Mouse (Mus musculus): ENCODE results near the gene Pa2g4.

GRCm38 (mm10) chr10:128525671-128526308 is 40.0 kb downstream of the Pa2g4 start, which contains the start of gene Esyt1:
- no peak for TF ChIP-seq CTCF (conservative IDR thresholded peaks at IDR 0.05; ENCODE audit: low read length)
- TF ChIP-seq POU5F1 (IDR thresholded peaks at IDR 0.05; ENCODE audit: borderline replicate concordance, low read length): no peak
